Mouse (Mus musculus) C2C12 (cell line): ENCODE results near the gene Map3k11.

Experiments
- CEBPB ChIP-seq: IDR thresholded peaks from one replicate; pipeline ENCODE4 v1.6.1; 2011; ENCODE audit warnings: low read depth, mild to moderate bottlenecking, control low read depth, moderate library complexity
- CTCF ChIP-seq: IDR thresholded peaks from one replicate; pipeline ENCODE4 v1.5.1; 2011; ENCODE audit not compliant: control insufficient read depth, insufficient read depth, insufficient read length
- FOSL1 ChIP-seq: IDR thresholded peaks from one replicate; pipeline ENCODE4 v1.8.0; 2011; ENCODE audit warnings: mild to moderate bottlenecking, low read length; ENCODE audit not compliant: poor library complexity, insufficient read depth, severe bottlenecking
- MAX ChIP-seq: IDR thresholded peaks from one replicate; pipeline ENCODE4 v1.6.1; 2011; ENCODE audit warnings: mild to moderate bottlenecking, control low read depth
- MYOD1 ChIP-seq: IDR thresholded peaks from one replicate; pipeline ENCODE4 v1.6.1; 2011; ENCODE audit warnings: low read depth; ENCODE audit not compliant: control insufficient read depth, insufficient read length
- MYOG ChIP-seq: IDR thresholded peaks from one replicate; pipeline ENCODE4 v1.6.1; 2011; ENCODE audit not compliant: control insufficient read depth, insufficient read length; ENCODE audit errors: extremely low read depth
- USF1 ChIP-seq: IDR thresholded peaks from one replicate; pipeline ENCODE4 v1.6.1; 2011; ENCODE audit warnings: low read depth, mild to moderate bottlenecking, control low read depth, moderate library complexity

DNA sequence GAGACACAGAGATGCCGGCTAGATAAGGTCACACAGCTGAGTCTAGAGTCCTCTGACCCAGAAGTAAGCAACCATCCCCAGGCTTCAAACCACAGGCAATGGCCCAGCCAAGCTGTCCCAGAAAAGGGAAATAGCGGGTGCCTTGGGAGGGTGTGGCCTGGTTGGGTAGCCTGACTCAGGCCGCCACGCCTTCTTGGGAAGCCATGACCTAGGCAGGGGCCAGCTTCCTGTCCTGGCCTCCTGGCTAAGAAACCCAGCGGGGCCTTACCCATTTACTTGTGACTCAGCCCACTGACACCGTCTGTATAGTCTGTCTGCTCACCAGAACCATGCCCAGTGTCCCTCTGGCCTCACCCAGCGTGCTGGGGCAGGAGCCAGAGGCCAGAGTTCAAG is 36.0 kb downstream of the Map3k11 start:
- no peak for TF ChIP-seq CTCF
- no peak for TF ChIP-seq CEBPB
- no peak for TF ChIP-seq MYOD1
- no peak for TF ChIP-seq USF1
- no peak for TF ChIP-seq MYOG
- peak; percentile 82 for TF ChIP-seq MAX
- TF ChIP-seq FOSL1 = no peak
